Mouse (Mus musculus) embryonic fibroblast, embryonic 13.5 days (primary cell): Measurements from ENCODE around the gene Hist1h2bm.

ENCODE experiments used
- CTCF ChIP-seq: IDR thresholded peaks from 2 replicates; pipeline ENCODE4 v1.5.1; 2011; ENCODE audit warnings: mild to moderate bottlenecking, control low read depth, low read length, moderate library complexity, borderline replicate concordance; ENCODE audit not compliant: insufficient read depth
- POLR2A ChIP-seq: IDR thresholded peaks from 2 replicates; pipeline ENCODE4 v1.6.1; 2011; ENCODE audit warnings: low read depth, mild to moderate bottlenecking, control low read depth, low read length, moderate library complexity

- TF ChIP-seq CTCF (peak; percentile 68; the same call in 1 of the 2 replicates), POLR2A (no peak)
Measured at GRCm38 (mm10) chr13:21734010-21734905, 12.4 kb downstream of the Hist1h2bm start.
